Mouse (Mus musculus): ENCODE measurements at regions not wholly inside any gene's neighbourhood (a gene's known extent, or its start where the extent isn't known, plus 50 kb on each side); places are given as distances from the start of the nearest gene placed in this dataset.
A peak's percentile ranks its signal among the peaks of the same experiment; 100 is the strongest.

GRCm38 (mm10) chr2:78048030-78048705, 102.0 kb upstream of the Cwc22 start:
- no peak overlapping the region for H3K4me2 ChIP-seq (replicated peaks)
- H3K4me3 ChIP-seq: no peak overlapping the region
- no peaks in the 10 kb centered on the region for H3K27me3 ChIP-seq
- H3K36me3 ChIP-seq: no peaks in the 10 kb centered on the region
- peaks cover 7% of the 10 kb centered on the region; the same call in 1 of the 2 replicates for H3K4me1 ChIP-seq
- H3K27ac ChIP-seq: no peak overlapping the region
- 43% methylated on average over 11 of the region's 11 CpGs for WGBS
- H3K9me3 ChIP-seq: no peaks in the 10 kb centered on the region
- H3K9ac ChIP-seq: no peak overlapping the region
- no peak for ATAC-seq (ENCODE audit: insufficient number of reproducible peaks, insufficient read depth, low FRiP score, low TSS enrichment)

GRCm38 (mm10) chr2:78027319-78027718, 81.1 kb upstream of the Cwc22 start:
- 74% methylated on average over 2 of the region's 2 CpGs for WGBS
- H3K36me3 ChIP-seq: no peaks in the 10 kb centered on the region
- no peaks in the 10 kb centered on the region for H3K27me3 ChIP-seq
- ATAC-seq (ENCODE audit: insufficient number of reproducible peaks, insufficient read depth, low FRiP score, low TSS enrichment): no peak
- H3K9ac ChIP-seq: no peak overlapping the region
- no peaks in the 10 kb centered on the region for H3K4me1 ChIP-seq
- H3K4me3 ChIP-seq: no peak overlapping the region
- H3K27ac ChIP-seq: no peak overlapping the region
- H3K9me3 ChIP-seq: no peaks in the 10 kb centered on the region
- no peak overlapping the region for H3K4me2 ChIP-seq (replicated peaks)

- Histone ChIP-seq H3K4me1 (no peaks in the 10 kb centered on the region), H3K9me3 (no peaks in the 10 kb centered on the region), H3K27me3 (no peaks in the 10 kb centered on the region), H3K36me3 (no peaks in the 10 kb centered on the region), H3K27ac (no peak overlapping the region), H3K9ac (no peak overlapping the region), H3K4me3 (no peak overlapping the region), H3K4me2 (replicated peaks) (no peak overlapping the region)
- WGBS: 27% methylated on average over 6 of the region's 6 CpGs
- ATAC-seq (ENCODE audit: insufficient number of reproducible peaks, insufficient read depth, low FRiP score, low TSS enrichment): no peak
Measured at GRCm38 (mm10) chr2:78026808-78027207, 80.6 kb upstream of the Cwc22 start.

- H3K27ac ChIP-seq: no peak overlapping the region
- no peak overlapping the region for H3K4me3 ChIP-seq
- ATAC-seq (ENCODE audit: insufficient number of reproducible peaks, insufficient read depth, low FRiP score, low TSS enrichment): no peak
- no peaks in the 10 kb centered on the region for H3K27me3 ChIP-seq
- no peak overlapping the region for H3K4me2 ChIP-seq (replicated peaks)
- H3K36me3 ChIP-seq: no peaks in the 10 kb centered on the region
- no peak overlapping the region for H3K9ac ChIP-seq
- H3K4me1 ChIP-seq: no peaks in the 10 kb centered on the region
- 66% methylated on average over 16 of the region's 16 CpGs for WGBS
- no peaks in the 10 kb centered on the region for H3K9me3 ChIP-seq
Measured at GRCm38 (mm10) chr2:78025651-78026435, 79.7 kb upstream of the Cwc22 start.

- no peaks in the 10 kb centered on the region for H3K27me3 ChIP-seq
- no peaks in the 10 kb centered on the region for H3K36me3 ChIP-seq
- no peaks in the 10 kb centered on the region for H3K9me3 ChIP-seq
- H3K4me2 ChIP-seq (replicated peaks): no peak overlapping the region
- H3K9ac ChIP-seq: no peak overlapping the region
- no peaks in the 10 kb centered on the region for H3K4me1 ChIP-seq
- no peak overlapping the region for H3K4me3 ChIP-seq
- WGBS: 88% methylated on average over 1 of the region's 1 CpGs
- ATAC-seq (ENCODE audit: insufficient number of reproducible peaks, insufficient read depth, low FRiP score, low TSS enrichment): no peak
- no peak overlapping the region for H3K27ac ChIP-seq
Measured at GRCm38 (mm10) chr2:78024981-78025565, 78.9 kb upstream of the Cwc22 start.

GRCm38 (mm10) chr2:78023916-78024685, 77.9 kb upstream of the Cwc22 start:
- no peak overlapping the region for H3K4me2 ChIP-seq (replicated peaks)
- H3K36me3 ChIP-seq: no peaks in the 10 kb centered on the region
- no peaks in the 10 kb centered on the region for H3K4me1 ChIP-seq
- no peak for ATAC-seq (ENCODE audit: insufficient number of reproducible peaks, insufficient read depth, low FRiP score, low TSS enrichment)
- H3K27me3 ChIP-seq: no peaks in the 10 kb centered on the region
- H3K4me3 ChIP-seq: no peak overlapping the region
- no peaks in the 10 kb centered on the region for H3K9me3 ChIP-seq
- H3K9ac ChIP-seq: no peak overlapping the region
- no peak overlapping the region for H3K27ac ChIP-seq
- 60% methylated on average over 4 of the region's 4 CpGs for WGBS

- 88% methylated on average over 2 of the region's 2 CpGs for WGBS
- H3K4me1 ChIP-seq: no peaks in the 10 kb centered on the region
- no peak for ATAC-seq (ENCODE audit: insufficient number of reproducible peaks, insufficient read depth, low FRiP score, low TSS enrichment)
- no peak overlapping the region for H3K4me3 ChIP-seq
- no peak overlapping the region for H3K27ac ChIP-seq
- H3K4me2 ChIP-seq (replicated peaks): no peak overlapping the region
- no peak overlapping the region for H3K9ac ChIP-seq
- no peaks in the 10 kb centered on the region for H3K36me3 ChIP-seq
- no peaks in the 10 kb centered on the region for H3K9me3 ChIP-seq
- H3K27me3 ChIP-seq: no peaks in the 10 kb centered on the region
Measured at GRCm38 (mm10) chr2:78023416-78023815, 77.2 kb upstream of the Cwc22 start.

GRCm38 (mm10) chr2:78022756-78023155, 76.6 kb upstream of the Cwc22 start:
- WGBS: 77% methylated on average over 4 of the region's 4 CpGs
- Histone ChIP-seq H3K27me3 (no peaks in the 10 kb centered on the region), H3K4me1 (no peaks in the 10 kb centered on the region), H3K36me3 (no peaks in the 10 kb centered on the region), H3K27ac (no peak overlapping the region), H3K4me3 (no peak overlapping the region), H3K9me3 (no peaks in the 10 kb centered on the region), H3K9ac (no peak overlapping the region), H3K4me2 (replicated peaks) (no peak overlapping the region)
- no peak for ATAC-seq (ENCODE audit: insufficient number of reproducible peaks, insufficient read depth, low FRiP score, low TSS enrichment)

GRCm38 (mm10) chr2:78021905-78022304, 75.7 kb upstream of the Cwc22 start:
- Histone ChIP-seq H3K36me3 (no peaks in the 10 kb centered on the region), H3K27me3 (no peaks in the 10 kb centered on the region), H3K4me3 (no peak overlapping the region), H3K4me1 (no peaks in the 10 kb centered on the region), H3K9me3 (no peaks in the 10 kb centered on the region), H3K9ac (no peak overlapping the region), H3K27ac (no peak overlapping the region), H3K4me2 (replicated peaks) (no peak overlapping the region)
- ATAC-seq (ENCODE audit: insufficient number of reproducible peaks, insufficient read depth, low FRiP score, low TSS enrichment): 0 out of 2 replicates have a peak, but pooled peaks have one; percentile 41
- WGBS: 23% methylated on average over 5 of the region's 5 CpGs

- H3K27me3 ChIP-seq: no peaks in the 10 kb centered on the region
- no peak overlapping the region for H3K27ac ChIP-seq
- no peaks in the 10 kb centered on the region for H3K9me3 ChIP-seq
- H3K36me3 ChIP-seq: no peaks in the 10 kb centered on the region
- H3K4me2 ChIP-seq (replicated peaks): no peak overlapping the region
- no peak overlapping the region for H3K4me3 ChIP-seq
- no peak overlapping the region for H3K9ac ChIP-seq
- WGBS: 59% methylated on average over 2 of the region's 2 CpGs
- H3K4me1 ChIP-seq: no peaks in the 10 kb centered on the region
- no peak for ATAC-seq (ENCODE audit: insufficient number of reproducible peaks, insufficient read depth, low FRiP score, low TSS enrichment)
Measured at GRCm38 (mm10) chr2:78021356-78021900, 75.3 kb upstream of the Cwc22 start.

GRCm38 (mm10) chr2:78020516-78020915, 74.3 kb upstream of the Cwc22 start:
- no peak overlapping the region for H3K27ac ChIP-seq
- no peak overlapping the region for H3K4me2 ChIP-seq (replicated peaks)
- no peaks in the 10 kb centered on the region for H3K27me3 ChIP-seq
- no peaks in the 10 kb centered on the region for H3K36me3 ChIP-seq
- no peaks in the 10 kb centered on the region for H3K4me1 ChIP-seq
- H3K9me3 ChIP-seq: no peaks in the 10 kb centered on the region
- H3K4me3 ChIP-seq: no peak overlapping the region
- WGBS: 81% methylated on average over 3 of the region's 3 CpGs
- H3K9ac ChIP-seq: no peak overlapping the region
- ATAC-seq (ENCODE audit: insufficient number of reproducible peaks, insufficient read depth, low FRiP score, low TSS enrichment): no peak

All from embryonic facial prominence, embryonic 12.5 days (tissue).